7 mouse cellular contexts compared by ENCODE assay signal in genomic region chr15:24969391-24969812, GRCm38 (mm10).
A peak's percentile ranks its signal among the peaks of the same experiment; 100 is the strongest.
DNase-seq lines count a peak whose midpoint lies in the region; ATAC-seq and TF ChIP-seq lines count a peak whose summit lies in the region.

No protein-coding gene starts in this region.

- no peak overlapping the region for H3K4me2 ChIP-seq in neural tube, embryonic 14.5 days (ENCODE audit: low read depth, low read length)

- H3K4me3 ChIP-seq in testis, adult 2 months (ENCODE audit: control insufficient read depth, low read depth, low read length) = peak overlapping the region; percentile 14; the same call in 1 of the 2 replicates
- H3K4me3 ChIP-seq in hindbrain, embryonic 10.5 days = no peak overlapping the region
- no peak overlapping the region for H3K4me3 ChIP-seq in neural tube, embryonic 14.5 days (ENCODE audit: low read depth, low read length)

- WGBS in hindbrain, embryonic 10.5 days = 57% methylated on average over 2 of the region's 2 CpGs
- WGBS in neural tube, embryonic 14.5 days = 14% methylated on average over 2 of the region's 2 CpGs

- peak; percentile 88 for ATAC-seq in neural tube, embryonic 14.5 days (ENCODE audit: low read depth)

- H3K9ac ChIP-seq in neural tube, embryonic 14.5 days (replicated peaks; ENCODE audit: low read depth, low read length) = no peak overlapping the region

- H3K27ac ChIP-seq in testis, adult 2 months (ENCODE audit: control insufficient read depth, insufficient read depth, low read depth, low read length) = no peak overlapping the region
- H3K27ac ChIP-seq in hindbrain, embryonic 10.5 days = no peak overlapping the region
- H3K27ac ChIP-seq in neural tube, embryonic 14.5 days (ENCODE audit: low read depth, low read length) = no peak overlapping the region

- H3K9me3 ChIP-seq in hindbrain, embryonic 10.5 days = no peaks in the 10 kb centered on the region
- H3K9me3 ChIP-seq in neural tube, embryonic 14.5 days (ENCODE audit: control insufficient read depth, low read length) = no peaks in the 10 kb centered on the region

- no peak for TF ChIP-seq POLR2A in testis, adult 2 months (IDR thresholded peaks at IDR 0.05; ENCODE audit: control insufficient read depth, low read depth, low read length)

- no peaks in the 10 kb centered on the region for H3K36me3 ChIP-seq in testis, adult 2 months (ENCODE audit: control insufficient read depth, insufficient read depth, low read length)
- H3K36me3 ChIP-seq in hindbrain, embryonic 10.5 days = no peaks in the 10 kb centered on the region
- no peaks in the 10 kb centered on the region for H3K36me3 ChIP-seq in neural tube, embryonic 14.5 days (ENCODE audit: control insufficient read depth, insufficient read depth, low read length)

- H3K4me1 ChIP-seq in testis, adult 2 months (ENCODE audit: control insufficient read depth, insufficient read depth, low read length) = no peaks in the 10 kb centered on the region
- H3K4me1 ChIP-seq in hindbrain, embryonic 10.5 days (replicated peaks) = peaks cover 8% of the 10 kb centered on the region; the same call in 1 of the 2 replicates
- H3K4me1 ChIP-seq in neural tube, embryonic 14.5 days (ENCODE audit: control insufficient read depth, insufficient read depth, low read length) = peaks cover 5% of the 10 kb centered on the region; the same call in 1 of the 2 replicates

- TF ChIP-seq CTCF in testis, adult 2 months (IDR thresholded peaks at IDR 0.05; ENCODE audit: control insufficient read depth, insufficient read depth, insufficient replicate concordance, low read depth, low read length) = no peak

- H3K27me3 ChIP-seq in testis, adult 2 months (ENCODE audit: control insufficient read depth, insufficient read depth, low read length) = no peaks in the 10 kb centered on the region
- no peaks in the 10 kb centered on the region for H3K27me3 ChIP-seq in hindbrain, embryonic 10.5 days (ENCODE audit: insufficient read depth, poor library complexity, severe bottlenecking)
- no peaks in the 10 kb centered on the region for H3K27me3 ChIP-seq in neural tube, embryonic 14.5 days (ENCODE audit: control insufficient read depth, insufficient read depth, low read length)

- DNase-seq in testis, postnatal 14 days (ENCODE audit: low spot score) = no peak
- peak; percentile 16 for DNase-seq in hindbrain, embryonic 10.5 days (ENCODE audit: low spot score)
- DNase-seq in layer of hippocampus, adult 9-10 months (ENCODE audit: low spot score) = peak; percentile 27
- DNase-seq in thymus, postnatal 10 days (ENCODE audit: low spot score in 2 of 2) = no peak
- no peak for DNase-seq in adrenal gland, adult (ENCODE audit: inconsistent age in 2 of 2, low spot score in 1 of 2)

Comparison
In these comparisons a context has a peak if more than half of its experiments do, and no peak if none do; other contexts are left out.
1. DNase-seq: peak in hindbrain, embryonic 10.5 days (single experiment) and layer of hippocampus, adult 9-10 months (single experiment); none in testis, postnatal 14 days (single experiment), thymus, postnatal 10 days (0 of 2) and adrenal gland, adult (0 of 2).